Comparison of ENCODE assay signal across 8 mouse cellular contexts in genomic region chr16:39316752-39317594, GRCm38 (mm10).
DNase-seq lines count a peak whose midpoint lies in the region; ATAC-seq lines count a peak whose summit lies in the region.

No protein-coding gene starts in this region.

- intact Hi-C loops in left cerebral cortex, postnatal 36 days (cut with DNase I): loop anchor here (10.0 kb wide), 1 partner anchor 668 kb away; the partner anchor contains the start of gene Lsamp

- no peaks in the 10 kb centered on the region for H3K36me3 ChIP-seq in liver, embryonic 12.5 days
- no peaks in the 10 kb centered on the region for H3K36me3 ChIP-seq in forebrain, embryonic 14.5 days (ENCODE audit: control insufficient read depth, insufficient read depth, low read length)

- H3K9me3 ChIP-seq in liver, embryonic 12.5 days (replicated peaks): no peaks in the 10 kb centered on the region
- no peaks in the 10 kb centered on the region for H3K9me3 ChIP-seq in forebrain, embryonic 14.5 days (replicated peaks; ENCODE audit: control insufficient read depth, low read length)

- no peak overlapping the region for H3K9ac ChIP-seq in liver, embryonic 12.5 days
- no peak overlapping the region for H3K9ac ChIP-seq in forebrain, embryonic 14.5 days (ENCODE audit: low read length)

- no peak overlapping the region for H3K4me3 ChIP-seq in liver, embryonic 12.5 days
- H3K4me3 ChIP-seq in forebrain, embryonic 14.5 days (ENCODE audit: low read depth, low read length): no peak overlapping the region

- ATAC-seq in liver, embryonic 12.5 days: no peak
- peak; percentile 92 for ATAC-seq in forebrain, embryonic 14.5 days
- no peak for ATAC-seq in erythroblast, adult 5-6 weeks (replicated peaks; ENCODE audit: low FRiP score, poor library complexity, severe bottlenecking)

- DNase-seq in liver: peak; percentile 51
- DNase-seq in c-Kit-positive CD71-negative TER-119-negative erythroid progenitor cells, embryonic 14.5 days (ENCODE audit: low read depth): peak; percentile 20
- peak; percentile 91 for DNase-seq in forebrain, embryonic 14.5 days (ENCODE audit: low spot score)
- peak; percentile 2 to 23 for DNase-seq in kidney, adult 8-10 months
- peak; percentile 77 to 81 for DNase-seq in left cerebral cortex, postnatal 36 days (ENCODE audit: low spot score in 2 of 2)
- peak; percentile 9 for DNase-seq in ovary, postnatal 10 days (ENCODE audit: low spot score)

- 15% methylated on average over 15 of the region's 15 CpGs for WGBS in liver, embryonic 12.5 days (ENCODE audit: insufficient replicate concordance)
- WGBS in forebrain, embryonic 14.5 days: 21% methylated on average over 15 of the region's 15 CpGs

- H3K4me2 ChIP-seq in liver, embryonic 12.5 days: no peak overlapping the region
- no peak overlapping the region for H3K4me2 ChIP-seq in forebrain, embryonic 14.5 days (ENCODE audit: low read length)

- H3K27ac ChIP-seq in liver, embryonic 12.5 days: no peak overlapping the region
- no peak overlapping the region for H3K27ac ChIP-seq in forebrain, embryonic 14.5 days (ENCODE audit: low read depth, low read length)

- no peaks in the 10 kb centered on the region for H3K4me1 ChIP-seq in liver, embryonic 12.5 days
- H3K4me1 ChIP-seq in forebrain, embryonic 14.5 days (ENCODE audit: control insufficient read depth, insufficient read depth, low read length): no peaks in the 10 kb centered on the region

- H3K27me3 ChIP-seq in liver, embryonic 12.5 days (replicated peaks): no peaks in the 10 kb centered on the region
- H3K27me3 ChIP-seq in forebrain, embryonic 14.5 days (replicated peaks; ENCODE audit: control insufficient read depth, insufficient read depth, low read length): no peaks in the 10 kb centered on the region

Comparison
In these comparisons a context has a peak if more than half of its experiments do, and no peak if none do; other contexts are left out.
1. DNase-seq: peak in every context shown above with its lines; median percentile 91 in forebrain, embryonic 14.5 days; 79 in left cerebral cortex, postnatal 36 days; 51 in liver; 20 in c-Kit-positive CD71-negative TER-119-negative erythroid progenitor cells, embryonic 14.5 days; 12 in kidney, adult 8-10 months; 9 in ovary, postnatal 10 days.